Mouse (Mus musculus) midbrain, embryonic 13.5 days (tissue): ENCODE results near the gene Gm5861. TPM values are rescaled to one million over a fixed set of nuclear protein-coding genes. Genes with fewer than 3 reads are reported as not detected.
"Not testable (repeated sequence)": the region's sequence is repeated elsewhere in the genome, so short reads cannot be mapped to it uniquely, and the experiment has no call there.

Experiments
- ATAC-seq: fragments of 200-750 bp; cut with Nextera tagmentation; 2 replicates; pipeline ENCODE4 v1.8.0; 2017; ENCODE audit warnings: mild to moderate bottlenecking, moderate TSS enrichment, moderate library complexity
- H3K27ac ChIP-seq: fragments of 300-500 bp; sonication (generic); 2 replicates; pipeline ENCODE4 v1.5.1; 2015; ENCODE audit warnings: inconsistent platforms, mild to moderate bottlenecking, moderate library complexity
- H3K27me3 ChIP-seq: fragments of 300-500 bp; sonication (generic); 2 replicates; pipeline ENCODE4 v1.6.1; 2015; ENCODE audit warnings: mild to moderate bottlenecking, inconsistent platforms
- H3K36me3 ChIP-seq: fragments of 300-500 bp; sonication (generic); 2 replicates; pipeline ENCODE4 v1.6.1; 2015; ENCODE audit warnings: mild to moderate bottlenecking, inconsistent platforms
- H3K4me1 ChIP-seq: fragments of 300-500 bp; sonication (generic); replicated peaks from 2 replicates; pipeline ENCODE4 v1.6.1; 2015; ENCODE audit warnings: inconsistent platforms
- H3K4me2 ChIP-seq: fragments of 300-500 bp; sonication (generic); replicated peaks from 2 replicates; pipeline ENCODE4 v1.6.1; 2015; ENCODE audit warnings: moderate library complexity, mild to moderate bottlenecking, inconsistent platforms
- H3K4me3 ChIP-seq: fragments of 300-500 bp; sonication (generic); replicated peaks from 2 replicates; pipeline ENCODE4 v1.5.1; 2015; ENCODE audit warnings: mild to moderate bottlenecking, inconsistent platforms
- H3K9ac ChIP-seq: fragments of 300-500 bp; sonication (generic); replicated peaks from 2 replicates; pipeline ENCODE4 v1.6.1; 2015; ENCODE audit warnings: mild to moderate bottlenecking, inconsistent platforms
- H3K9me3 ChIP-seq: fragments of 300-500 bp; sonication (generic); 2 replicates; pipeline ENCODE4 v1.6.1; 2016; ENCODE audit warnings: mild to moderate bottlenecking, inconsistent platforms
- WGBS: fragments of 180-500 bp; shearing (Covaris S2); methylation state at CpG from one replicate; pipeline ENCODE4 v1.1.7; 2015; 5-methylcytosine and 5-hydroxymethylcytosine counted together
- polyA plus RNA-seq: library from polyadenylated mRNA; unstranded; fragments of >200 nt; fragmentation: Nextera tagmentation; extraction: Ambion mirVana; gene quantifications from 2 replicates; pipeline ENCODE4 v1.2.1, GENCODE M21; 2015

Gm5861 gene
- not detected in 2 replicates for polyA plus RNA-seq

DNA sequence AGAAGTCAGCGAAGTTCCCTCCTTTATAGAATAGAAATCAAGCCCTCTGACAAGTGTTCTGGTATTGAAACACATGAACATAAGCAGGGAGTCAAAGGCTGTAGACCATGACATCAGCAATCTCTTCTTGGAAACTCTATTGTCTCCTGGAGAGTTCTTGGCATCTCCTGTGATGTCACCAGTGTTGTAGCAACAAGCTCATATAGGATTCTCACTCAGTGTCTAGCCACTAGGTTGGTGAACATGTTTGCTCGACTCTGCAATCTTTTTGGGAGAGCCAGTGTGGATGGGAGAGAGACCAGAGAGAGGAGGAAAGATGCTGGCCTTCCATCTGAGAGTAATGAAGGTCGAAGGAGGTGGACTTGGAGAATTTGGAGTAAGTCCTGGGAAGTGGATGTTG, at the start of gene Gm5861:
Gene Gm5861, plus strand, starts transcription at position 301 of the 400 bp plus-strand sequence.
- H3K4me2 ChIP-seq, H3K27me3 ChIP-seq, H3K9me3 ChIP-seq, H3K9ac ChIP-seq, H3K4me3 ChIP-seq, H3K27ac ChIP-seq, H3K4me1 ChIP-seq, H3K36me3 ChIP-seq, ATAC-seq: not testable (repeated sequence)
- 78% methylated on average over 3 of the region's 3 CpGs for WGBS

DNA sequence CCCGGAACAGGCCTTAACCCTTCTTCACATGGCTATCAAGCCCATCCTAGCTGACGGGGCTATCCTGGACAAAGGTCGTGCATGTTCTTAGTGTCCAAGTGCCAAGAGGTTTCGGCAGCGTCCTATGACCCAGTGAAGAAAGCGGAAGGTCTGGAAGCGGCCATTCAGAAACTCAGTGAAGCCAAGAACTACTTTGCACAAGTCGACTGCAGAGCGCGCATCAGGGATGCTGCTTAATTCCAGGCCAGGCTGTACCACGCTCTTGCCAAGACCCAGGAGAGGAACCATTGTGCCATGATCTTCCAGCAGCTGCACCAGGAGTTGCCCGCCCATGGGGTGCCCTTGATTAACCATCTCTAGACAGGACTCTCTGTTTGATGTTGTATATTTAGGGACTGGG, 44.8 kb upstream of the Gm5861 start:
- H3K4me3 ChIP-seq, H3K4me2 ChIP-seq, H3K27ac ChIP-seq, H3K9me3 ChIP-seq, H3K27me3 ChIP-seq, ATAC-seq, H3K36me3 ChIP-seq, H3K4me1 ChIP-seq, H3K9ac ChIP-seq: not testable (repeated sequence)
- WGBS: 93% methylated on average over 12 of the region's 12 CpGs

Other genes starting within 250 kb of the Gm5861 start
- not detected in 2 replicates for gene Gm8871, start 235.3 kb upstream of the Gm5861 start, polyA plus RNA-seq
- not detected in 2 replicates for gene Gm8857, start 235.3 kb upstream of the Gm5861 start, polyA plus RNA-seq
- not detected in 2 replicates for gene Gm8879, start 55.4 kb upstream of the Gm5861 start, polyA plus RNA-seq
- gene Gm8890, start 73.0 kb downstream of the Gm5861 start, polyA plus RNA-seq: not detected in 2 replicates
- gene Speer1, start 158.4 kb downstream of the Gm5861 start, polyA plus RNA-seq: not detected in 2 replicates
- not detected in 2 replicates for gene Gm8897, start 233.3 kb downstream of the Gm5861 start, polyA plus RNA-seq